Mouse (Mus musculus): ENCODE measurements around the gene Zfp13. TPM values are rescaled to one million over a fixed set of nuclear protein-coding genes. Genes with fewer than 3 reads are reported as not detected.
"Not testable (repeated sequence)": the region's sequence is repeated elsewhere in the genome, so short reads cannot be mapped to it uniquely, and the experiment has no call there.

Gene Zfp13
- polyA plus RNA-seq, 1 experiment from 2014 or later, result 25.5 TPM

GRCm38 (mm10) chr17:23542004-23542720 lies 57.1 kb downstream of the Zfp13 start:
- no peaks in the 10 kb centered on the region for H3K9me3 ChIP-seq
- no peak overlapping the region for H3K9ac ChIP-seq (replicated peaks)
- H3K4me3 ChIP-seq (replicated peaks), result peak overlapping the region; percentile 21
- H3K36me3 ChIP-seq, result no peaks in the 10 kb centered on the region
- peaks cover 47% of the 10 kb centered on the region for H3K27me3 ChIP-seq
- 8% methylated on average over 12 of the region's 12 CpGs for WGBS
- no peak overlapping the region for H3K27ac ChIP-seq
- peaks cover 18% of the 10 kb centered on the region for H3K4me1 ChIP-seq (replicated peaks)
- peak overlapping the region; percentile 48 for H3K4me2 ChIP-seq
- ATAC-seq (ENCODE audit: insufficient number of reproducible peaks, insufficient read depth, low FRiP score, low TSS enrichment, low read depth), result no peak

GRCm38 (mm10) chr17:23540605-23541475 lies 58.4 kb downstream of the Zfp13 start:
- Histone ChIP-seq H3K36me3 (no peaks in the 10 kb centered on the region), H3K4me1 (replicated peaks) (peaks cover 18% of the 10 kb centered on the region), H3K4me3 (replicated peaks) (no peak overlapping the region; the same call in 1 of the 2 replicates), H3K27me3 (peaks cover 52% of the 10 kb centered on the region), H3K9me3 (no peaks in the 10 kb centered on the region), H3K9ac (replicated peaks) (no peak overlapping the region), H3K27ac (no peak overlapping the region), H3K4me2 (peak overlapping the region; percentile 23)
- no peak for ATAC-seq (ENCODE audit: insufficient number of reproducible peaks, insufficient read depth, low FRiP score, low TSS enrichment, low read depth)
- WGBS, result 14% methylated on average over 31 of the region's 31 CpGs

DNA sequence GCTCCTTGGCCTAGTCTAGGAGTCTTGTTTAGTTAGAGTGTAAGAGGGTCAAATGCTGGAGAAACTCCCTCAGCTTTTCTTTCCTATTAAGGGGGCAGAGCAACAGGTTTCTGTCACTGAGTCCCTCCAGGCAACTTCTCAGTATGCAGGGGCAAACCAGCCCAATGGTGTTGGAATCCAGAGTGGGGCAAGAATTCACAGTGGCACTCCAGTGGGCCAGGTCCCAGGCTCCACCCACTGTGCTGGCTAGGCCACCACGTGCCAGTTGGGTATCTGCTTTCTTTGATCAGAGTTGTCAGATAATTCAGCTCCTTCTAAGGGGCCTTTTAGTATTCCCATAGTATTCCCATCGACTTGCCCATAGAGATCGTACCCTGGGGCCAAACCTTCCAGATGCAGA lies 59.2 kb downstream of the Zfp13 start:
- Histone ChIP-seq H3K9ac (replicated peaks) (no peak overlapping the region), H3K36me3 (no peaks in the 10 kb centered on the region), H3K4me2 (no peak overlapping the region), H3K9me3 (no peaks in the 10 kb centered on the region), H3K27ac (no peak overlapping the region), H3K4me3 (replicated peaks) (no peak overlapping the region), H3K27me3 (peaks cover 53% of the 10 kb centered on the region), H3K4me1 (replicated peaks) (peaks cover 18% of the 10 kb centered on the region)
- 24% methylated on average over 3 of the region's 3 CpGs for WGBS
- no peak for ATAC-seq (ENCODE audit: insufficient number of reproducible peaks, insufficient read depth, low FRiP score, low TSS enrichment, low read depth)

DNA sequence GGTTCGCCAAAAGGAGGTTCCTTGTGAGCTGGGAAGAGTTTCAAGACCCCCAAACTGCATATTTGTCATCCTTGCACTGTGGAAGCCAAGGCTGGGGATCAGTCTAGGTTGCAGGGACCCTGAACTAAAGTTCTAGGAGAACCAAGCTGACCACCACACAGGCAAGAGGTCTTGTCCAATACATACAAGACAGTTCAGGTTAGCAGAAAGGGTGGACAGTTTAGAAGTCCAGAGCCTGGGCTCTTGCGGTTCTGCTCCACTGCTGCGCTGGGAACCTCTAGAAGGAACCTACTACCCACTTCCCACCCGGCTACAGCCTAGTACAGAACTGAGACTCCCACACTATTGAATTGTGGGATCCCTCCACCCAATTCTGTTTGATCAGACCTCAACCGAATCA lies 59.7 kb downstream of the Zfp13 start:
- no peak overlapping the region for H3K27ac ChIP-seq
- no peaks in the 10 kb centered on the region for H3K9me3 ChIP-seq
- no peaks in the 10 kb centered on the region for H3K36me3 ChIP-seq
- H3K9ac ChIP-seq (replicated peaks), result no peak overlapping the region
- H3K4me3 ChIP-seq (replicated peaks), result no peak overlapping the region
- WGBS, result 90% methylated on average over 5 of the region's 5 CpGs
- ATAC-seq (ENCODE audit: insufficient number of reproducible peaks, insufficient read depth, low FRiP score, low TSS enrichment, low read depth), result no peak
- H3K4me1 ChIP-seq (replicated peaks), result peaks cover 21% of the 10 kb centered on the region
- H3K27me3 ChIP-seq, result peaks cover 58% of the 10 kb centered on the region
- no peak overlapping the region for H3K4me2 ChIP-seq

DNA sequence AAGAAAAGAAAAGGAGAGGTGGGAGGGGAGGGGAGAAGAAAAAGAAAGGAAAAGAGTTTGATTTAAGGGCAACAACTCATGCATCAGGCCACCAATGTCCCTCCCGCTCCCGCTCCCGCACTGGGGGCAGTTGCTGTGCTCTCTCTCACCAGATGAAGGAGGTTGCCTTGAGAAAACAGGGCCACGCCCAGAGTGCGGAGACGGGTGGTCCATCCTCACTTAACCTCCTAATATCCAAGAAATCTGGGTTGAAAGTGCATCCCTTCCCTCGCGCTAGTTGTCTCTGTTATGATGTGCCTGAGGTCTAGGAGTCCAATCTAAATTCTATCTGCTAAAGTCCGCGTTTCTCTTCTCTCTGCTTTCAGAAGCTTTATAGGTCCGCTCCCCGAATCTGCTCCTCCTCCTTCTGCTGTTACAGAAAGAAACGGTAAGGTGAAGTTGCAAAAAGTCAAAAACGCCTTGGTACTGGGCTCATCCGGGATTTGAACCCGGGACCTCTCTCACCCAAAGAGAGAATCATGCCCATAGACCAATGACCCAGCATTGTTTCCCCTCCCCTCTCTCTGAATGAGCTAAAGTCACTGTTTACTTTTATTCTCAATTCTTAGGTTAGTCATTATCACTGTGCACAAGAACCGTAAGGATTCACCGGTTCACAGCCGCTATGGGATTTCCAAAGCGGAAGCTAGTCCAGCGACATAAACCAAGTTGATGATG lies 60.8 kb downstream of the Zfp13 start:
- peak overlapping the region; percentile 33 for H3K4me3 ChIP-seq (replicated peaks)
- peaks cover 64% of the 10 kb centered on the region for H3K27me3 ChIP-seq
- no peak overlapping the region for H3K27ac ChIP-seq
- peaks cover 21% of the 10 kb centered on the region for H3K4me1 ChIP-seq (replicated peaks)
- no peaks in the 10 kb centered on the region for H3K36me3 ChIP-seq
- peak overlapping the region; percentile 40; the same call in 1 of the 2 replicates for H3K9ac ChIP-seq (replicated peaks)
- WGBS, result 8% methylated on average over 21 of the region's 21 CpGs
- peak overlapping the region; percentile 53 for H3K4me2 ChIP-seq
- no peak for ATAC-seq (ENCODE audit: insufficient number of reproducible peaks, insufficient read depth, low FRiP score, low TSS enrichment, low read depth)
- H3K9me3 ChIP-seq, result no peaks in the 10 kb centered on the region

DNA sequence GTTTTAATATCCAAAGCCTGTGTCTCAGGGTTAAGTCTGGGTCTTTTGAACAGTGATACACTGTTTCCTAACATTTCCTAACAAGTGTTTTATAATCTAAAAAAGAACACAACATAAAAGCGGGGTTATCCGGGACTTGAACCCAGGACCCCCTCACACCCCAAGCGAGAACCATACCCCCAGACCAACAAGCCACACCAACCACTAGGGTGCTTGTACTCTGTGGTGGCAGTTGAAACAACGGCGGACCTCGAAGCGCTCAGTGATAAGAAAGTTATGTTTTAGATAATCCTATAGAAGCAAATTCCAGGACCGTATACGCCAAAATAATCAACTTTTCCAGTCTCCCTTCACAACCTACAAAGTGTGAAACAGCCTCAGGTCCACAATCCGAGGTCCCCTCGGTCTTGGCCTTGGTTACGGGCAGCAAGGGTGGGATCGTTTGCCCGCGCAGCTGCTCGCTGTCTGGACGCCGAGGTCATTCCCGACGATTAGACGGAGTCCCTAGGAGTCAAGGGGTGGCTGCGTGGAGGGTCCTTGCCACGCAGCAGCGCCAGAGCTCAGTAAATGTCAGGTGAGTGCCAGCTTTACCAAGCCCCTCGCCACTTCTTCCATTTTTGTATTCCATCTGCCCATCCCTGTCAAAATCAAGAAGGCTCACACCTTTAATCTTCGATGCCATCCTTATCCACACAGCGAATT lies 61.6 kb downstream of the Zfp13 start:
- peak overlapping the region; percentile 40; the same call in 1 of the 2 replicates for H3K9ac ChIP-seq (replicated peaks)
- H3K4me1 ChIP-seq (replicated peaks), result peaks cover 18% of the 10 kb centered on the region
- no peaks in the 10 kb centered on the region for H3K9me3 ChIP-seq
- no peaks in the 10 kb centered on the region for H3K36me3 ChIP-seq
- H3K27me3 ChIP-seq, result peaks cover 64% of the 10 kb centered on the region
- H3K4me2 ChIP-seq, result peak overlapping the region; percentile 53
- H3K4me3 ChIP-seq (replicated peaks), result peak overlapping the region; percentile 33
- no peak overlapping the region for H3K27ac ChIP-seq
- ATAC-seq (ENCODE audit: insufficient number of reproducible peaks, insufficient read depth, low FRiP score, low TSS enrichment, low read depth), result no peak
- 7% methylated on average over 27 of the region's 27 CpGs for WGBS

DNA sequence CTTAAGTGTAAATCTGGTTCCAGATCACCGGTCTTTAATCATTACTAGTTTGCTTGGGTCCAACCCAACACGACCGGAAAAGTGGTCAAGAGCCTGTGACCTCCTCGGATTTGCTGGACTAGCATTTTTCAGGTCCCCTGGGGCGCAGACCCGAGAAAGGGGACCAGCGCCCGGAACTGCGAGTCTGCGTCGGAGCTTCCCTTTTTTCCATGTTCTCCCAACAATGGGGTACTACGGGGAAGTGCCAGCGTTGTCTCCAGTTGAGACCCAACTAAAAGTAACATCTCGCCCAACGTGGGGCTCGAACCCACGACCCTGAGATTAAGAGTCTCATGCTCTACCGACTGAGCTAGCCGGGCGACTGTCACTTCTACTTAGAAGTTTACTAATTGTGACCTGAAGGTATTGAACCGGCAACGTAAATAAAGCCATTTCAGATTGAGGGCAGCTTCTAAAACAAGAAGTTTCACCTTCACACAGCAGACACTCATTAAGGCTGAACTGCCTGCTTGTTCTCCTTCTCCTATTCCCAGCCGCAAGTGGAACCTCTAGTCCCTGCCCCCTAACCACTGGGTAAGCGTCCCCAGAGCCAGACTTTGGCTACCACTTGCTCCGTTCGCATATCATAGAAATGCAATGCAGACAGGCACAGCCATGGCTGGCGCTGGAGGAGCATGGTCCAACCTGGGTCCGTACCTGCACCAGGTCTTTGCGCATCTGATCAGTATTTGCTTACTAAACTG lies 64.1 kb downstream of the Zfp13 start:
- not testable (repeated sequence) for ATAC-seq (ENCODE audit: insufficient number of reproducible peaks, insufficient read depth, low FRiP score, low TSS enrichment, low read depth); H3K36me3 ChIP-seq; H3K4me3 ChIP-seq (replicated peaks); H3K4me1 ChIP-seq (replicated peaks); H3K9me3 ChIP-seq; H3K9ac ChIP-seq (replicated peaks); H3K27ac ChIP-seq
- Histone ChIP-seq H3K4me2 (0 out of 2 replicates have a peak overlapping the region, but pooled peaks have one; percentile 17), H3K27me3 (peaks cover 48% of the 10 kb centered on the region)
- 2% methylated on average over 17 of the region's 29 CpGs for WGBS

DNA sequence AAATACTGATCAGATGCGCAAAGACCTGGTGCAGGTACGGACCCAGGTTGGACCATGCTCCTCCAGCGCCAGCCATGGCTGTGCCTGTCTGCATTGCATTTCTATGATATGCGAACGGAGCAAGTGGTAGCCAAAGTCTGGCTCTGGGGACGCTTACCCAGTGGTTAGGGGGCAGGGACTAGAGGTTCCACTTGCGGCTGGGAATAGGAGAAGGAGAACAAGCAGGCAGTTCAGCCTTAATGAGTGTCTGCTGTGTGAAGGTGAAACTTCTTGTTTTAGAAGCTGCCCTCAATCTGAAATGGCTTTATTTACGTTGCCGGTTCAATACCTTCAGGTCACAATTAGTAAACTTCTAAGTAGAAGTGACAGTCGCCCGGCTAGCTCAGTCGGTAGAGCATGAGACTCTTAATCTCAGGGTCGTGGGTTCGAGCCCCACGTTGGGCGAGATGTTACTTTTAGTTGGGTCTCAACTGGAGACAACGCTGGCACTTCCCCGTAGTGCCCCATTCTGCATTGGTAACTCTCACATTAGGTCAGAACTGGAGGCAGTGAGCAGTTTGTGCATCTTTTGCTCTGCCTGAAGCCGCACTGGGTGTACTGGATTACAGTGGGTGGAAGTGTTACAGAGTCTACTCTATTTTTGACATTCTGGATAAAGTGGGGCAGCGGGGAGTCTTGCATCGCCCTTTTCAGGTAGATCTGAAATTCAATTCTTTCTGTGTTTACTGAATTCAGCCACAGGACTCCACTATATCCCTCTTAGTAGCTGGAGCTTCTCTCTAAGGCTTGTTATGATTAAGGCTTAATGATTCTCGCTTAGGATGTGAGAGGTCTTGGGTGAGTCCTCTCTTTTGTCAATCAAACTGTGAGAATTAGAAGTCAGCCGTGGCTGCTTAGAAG lies 65.4 kb downstream of the Zfp13 start:
- 5% methylated on average over 12 of the region's 23 CpGs for WGBS
- ATAC-seq (ENCODE audit: insufficient number of reproducible peaks, insufficient read depth, low FRiP score, low TSS enrichment, low read depth); H3K4me2 ChIP-seq: not testable (repeated sequence)

DNA sequence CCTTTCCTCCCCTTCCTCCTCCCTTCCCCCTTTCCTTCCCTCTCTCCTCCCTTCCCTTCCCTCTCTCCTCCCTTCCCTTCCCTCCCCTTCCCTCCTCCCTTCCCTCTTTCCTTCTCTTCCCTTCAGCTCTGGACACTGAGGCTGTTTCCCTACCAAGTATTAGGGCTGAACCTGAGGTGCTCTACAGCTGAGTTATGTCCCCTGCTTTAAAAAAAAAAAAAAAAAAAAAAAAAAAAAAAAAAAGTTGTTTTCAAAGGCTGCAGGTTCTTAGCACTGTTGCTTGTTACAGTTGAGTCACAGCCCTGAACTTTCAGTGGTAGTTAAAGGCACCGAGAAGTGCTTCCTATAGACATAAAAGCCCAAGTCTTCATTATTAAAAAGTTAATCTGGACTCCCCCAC lies 67.9 kb downstream of the Zfp13 start:
- H3K9me3 ChIP-seq; ATAC-seq (ENCODE audit: insufficient number of reproducible peaks, insufficient read depth, low FRiP score, low TSS enrichment, low read depth); H3K4me1 ChIP-seq (replicated peaks); H3K36me3 ChIP-seq; H3K4me3 ChIP-seq (replicated peaks); H3K27ac ChIP-seq; H3K4me2 ChIP-seq; H3K9ac ChIP-seq (replicated peaks): not testable (repeated sequence)
- 17% methylated on average over 1 of the region's 1 CpGs for WGBS
- H3K27me3 ChIP-seq, result peaks cover 13% of the 10 kb centered on the region

More for the DNA sequence above, 65.4 kb downstream of the Zfp13 start:
- H3K9ac ChIP-seq (replicated peaks); H3K36me3 ChIP-seq; H3K4me3 ChIP-seq (replicated peaks); H3K27ac ChIP-seq; H3K9me3 ChIP-seq; H3K4me1 ChIP-seq (replicated peaks): not testable (repeated sequence)
- H3K27me3 ChIP-seq, result peaks cover 35% of the 10 kb centered on the region
